Mouse (Mus musculus) left cerebral cortex, postnatal 36 days (tissue): Measurements from ENCODE around the gene Flywch1. TPM values are rescaled to one million over a fixed set of nuclear protein-coding genes. Genes with fewer than 3 reads are reported as not detected.

Experiments used
- DNase-seq, 2 experiments: peaks; one replicate each; pipeline ENCODE4 v3.0.0; 2021 to 2022; ENCODE audit warnings: low spot score in 2 of 2, mixed read lengths in 1 of 2
- intact Hi-C: fragments of 180-260 bp; cut with DNase I; formaldehyde crosslinking; loops from one replicate; pipeline ENCODE4 v1.15.1; 2025
- total RNA-seq, 2 experiments: library from RNA; stranded (reverse); gene quantifications; 2 replicates each; pipeline ENCODE4 v1.2.3; 2021

Gene Flywch1
- total RNA-seq, 2 experiments from 2014 or later = 354 to 411 TPM

DNA sequence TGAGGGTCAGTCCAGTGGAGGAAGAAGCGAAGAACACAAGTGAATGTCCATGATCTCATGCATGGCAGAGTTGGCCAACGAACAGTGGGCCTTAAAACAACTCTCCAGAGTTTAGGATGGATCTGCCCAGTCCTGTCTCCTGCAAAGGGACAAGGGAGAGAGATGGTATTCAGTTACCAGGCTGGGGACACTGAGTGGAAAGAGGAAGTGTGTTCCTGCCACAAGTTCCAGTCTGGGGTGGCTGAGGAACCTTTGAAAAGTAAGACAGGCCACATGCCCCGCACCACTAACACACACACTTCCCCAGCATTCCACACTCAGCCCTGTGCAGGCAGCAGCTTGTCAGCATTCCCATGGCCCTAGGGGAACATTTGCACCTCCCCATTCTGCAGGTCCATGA lies 24.6 kb downstream of the Flywch1 start:
- intact Hi-C loops = no loop called here

DNA sequence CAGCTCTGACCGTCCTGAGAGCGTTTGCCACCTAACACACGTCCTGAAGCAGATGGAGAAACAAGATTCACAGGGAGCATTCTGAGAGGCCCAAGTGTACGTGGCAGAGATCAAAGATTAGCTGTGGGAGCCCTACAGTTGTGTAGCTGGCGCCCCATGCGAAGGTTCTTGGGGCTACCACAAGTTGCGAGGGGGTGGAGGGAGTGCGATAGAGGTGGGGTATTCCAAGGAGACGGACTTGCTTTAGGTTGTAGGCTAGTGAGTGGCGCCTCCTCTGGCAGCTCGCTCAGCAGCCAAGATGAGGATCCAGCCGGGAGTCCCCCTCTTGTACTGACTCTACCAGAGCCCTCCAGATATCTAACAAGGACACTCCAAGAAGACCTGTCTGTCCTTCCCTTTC lies 25.1 kb downstream of the Flywch1 start:
- no peak for DNase-seq
- intact Hi-C loops = no loop called here

More for the DNA sequence above, 24.6 kb downstream of the Flywch1 start:
- no peak for DNase-seq

DNA sequence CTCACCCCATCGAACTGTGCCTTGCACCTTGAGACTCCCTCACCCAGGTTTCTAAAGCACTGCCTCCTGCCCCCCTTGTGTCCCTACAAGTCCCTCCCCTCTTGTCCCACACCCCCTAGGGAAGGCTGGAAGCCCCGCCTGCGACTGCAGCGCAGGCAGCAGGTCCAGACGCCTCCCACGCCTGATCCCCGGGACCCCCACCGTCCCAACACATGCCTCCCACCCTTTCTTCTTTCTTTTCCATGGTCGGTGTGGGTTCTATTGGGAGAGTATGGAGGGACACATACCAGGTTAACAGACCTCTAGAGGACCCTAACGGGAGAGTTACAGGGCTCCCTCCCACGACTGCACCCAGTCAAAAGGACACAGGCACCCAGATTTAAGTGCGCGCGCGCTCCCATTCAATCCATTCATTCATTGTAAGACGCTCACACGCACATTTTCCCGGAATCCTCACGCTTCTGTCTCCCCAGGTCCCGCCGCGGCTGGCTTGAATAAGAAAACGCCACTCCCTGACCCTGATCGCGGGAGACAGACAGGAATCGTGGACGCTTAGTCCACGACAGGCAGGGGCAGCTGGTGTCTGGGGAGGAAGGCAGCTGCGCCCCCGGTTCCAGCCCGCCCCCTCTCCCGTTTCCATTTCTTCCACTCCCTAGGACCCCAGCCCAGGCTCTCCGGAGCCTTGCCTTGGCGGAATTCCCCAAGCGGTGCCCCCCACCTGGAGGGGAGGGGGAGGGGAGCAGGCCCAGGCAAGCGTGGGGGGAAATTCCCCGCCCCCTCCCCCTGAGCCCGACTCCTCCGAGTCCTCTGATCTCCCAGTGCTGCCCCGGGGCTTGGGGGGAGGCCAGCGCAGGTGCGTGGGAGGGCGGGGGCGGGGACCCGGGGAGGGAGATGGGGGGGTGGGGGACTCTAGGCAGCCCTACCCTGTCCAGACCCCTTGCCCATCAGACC lies 25.8 kb downstream of the Flywch1 start, which contains the start of gene Kremen2:
TSS of gene Kremen2 (minus strand) at position 533 of the 951 bp plus-strand sequence.
- intact Hi-C loops = no loop called here

DNA sequence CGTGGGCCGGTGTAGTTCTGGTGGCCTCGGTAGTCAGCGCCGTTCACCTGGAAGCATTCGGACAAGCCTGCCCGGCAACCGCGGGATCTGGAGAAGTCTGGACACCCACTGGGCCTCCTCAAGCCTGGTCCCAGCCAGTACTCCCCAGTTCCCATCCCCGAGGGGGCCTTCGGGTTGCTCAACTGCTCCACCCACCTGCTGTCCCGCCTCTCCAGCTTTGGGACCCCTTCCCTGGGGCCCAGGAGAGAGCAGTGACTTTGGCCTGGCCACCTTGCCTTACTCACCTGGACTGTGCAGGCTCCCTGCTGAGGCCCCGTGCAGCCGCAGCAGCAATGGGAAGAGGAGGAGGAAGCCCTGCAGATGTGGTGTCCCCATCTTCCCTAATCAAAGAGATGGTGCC lies 26.8 kb downstream of the Flywch1 start:
- intact Hi-C loops = no loop called here
- no peak for DNase-seq

More for the DNA sequence above, 25.8 kb downstream of the Flywch1 start, which contains the start of gene Kremen2:
- no peak for DNase-seq

DNA sequence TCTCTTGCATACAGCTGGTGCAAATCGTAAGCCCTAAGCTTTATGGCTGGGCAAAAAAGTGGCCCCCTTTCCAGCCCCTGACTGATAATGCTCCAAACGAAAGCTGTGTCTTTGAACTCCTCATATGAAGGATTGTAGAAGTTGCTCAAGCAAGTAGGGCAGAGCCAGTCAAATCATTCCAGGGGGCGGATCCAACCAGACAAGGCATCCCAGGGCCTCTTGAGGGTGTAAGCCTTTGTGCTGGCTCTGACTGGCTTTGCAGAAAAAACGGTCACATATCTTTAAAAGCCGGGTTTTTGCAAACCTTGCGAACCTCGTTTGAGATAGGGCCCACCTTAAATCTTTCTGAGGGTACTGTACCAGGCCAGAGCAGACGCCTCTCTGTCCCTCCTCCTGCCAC lies 27.3 kb downstream of the Flywch1 start:
- DNase-seq = no peak
- intact Hi-C loops = no loop called here

DNA sequence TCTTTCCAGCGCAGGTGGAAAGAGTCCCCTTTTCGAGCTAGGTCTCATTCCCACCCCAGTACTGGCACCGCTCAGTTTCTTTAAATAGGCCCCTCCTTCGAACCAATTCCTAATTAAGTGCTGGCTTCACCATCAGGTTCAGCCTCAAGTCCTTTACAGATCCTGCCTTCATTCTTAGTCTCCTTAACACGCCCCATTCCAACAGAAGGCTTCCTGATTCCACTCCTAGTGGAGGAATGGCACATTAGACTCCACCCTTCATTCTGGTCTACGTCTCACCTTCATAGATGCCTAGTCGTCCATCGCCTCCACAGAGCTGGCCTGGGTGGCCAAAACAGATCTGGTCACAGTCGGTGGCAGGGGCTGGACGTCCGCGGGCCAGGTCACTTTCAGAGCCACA lies 28.5 kb downstream of the Flywch1 start:
- intact Hi-C loops = no loop called here
- DNase-seq = no peak

DNA sequence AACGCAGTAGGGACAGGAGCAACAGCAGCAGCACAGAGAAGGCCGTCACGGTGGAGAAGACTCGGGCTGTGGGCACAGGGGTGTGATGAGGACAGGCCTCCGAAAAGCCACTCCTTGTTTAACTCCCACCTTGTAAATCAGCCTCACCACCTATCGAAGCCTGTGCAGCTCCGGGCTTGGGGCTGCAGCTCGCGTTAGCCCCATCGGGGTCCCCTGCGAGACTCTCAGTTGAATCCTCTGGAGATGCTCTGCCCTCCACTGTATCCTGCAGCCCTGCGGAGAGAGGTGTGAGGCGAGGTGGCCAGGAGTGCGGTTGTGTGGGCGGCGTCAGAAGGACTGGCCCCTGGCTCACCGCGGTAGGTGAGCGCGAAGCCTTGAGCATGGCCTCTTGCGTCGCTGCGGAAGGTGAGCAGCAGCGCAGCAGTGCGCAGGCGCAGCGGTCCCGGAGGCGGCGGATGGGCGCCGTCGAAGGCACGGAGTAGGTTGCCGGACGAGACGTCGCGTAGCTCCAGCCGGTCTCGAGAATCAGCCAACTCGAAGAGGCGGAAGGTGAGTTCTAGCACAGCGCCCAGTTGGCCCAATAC lies 29.1 kb downstream of the Flywch1 start:
- intact Hi-C loops = no loop called here
- DNase-seq = no peak

DNA sequence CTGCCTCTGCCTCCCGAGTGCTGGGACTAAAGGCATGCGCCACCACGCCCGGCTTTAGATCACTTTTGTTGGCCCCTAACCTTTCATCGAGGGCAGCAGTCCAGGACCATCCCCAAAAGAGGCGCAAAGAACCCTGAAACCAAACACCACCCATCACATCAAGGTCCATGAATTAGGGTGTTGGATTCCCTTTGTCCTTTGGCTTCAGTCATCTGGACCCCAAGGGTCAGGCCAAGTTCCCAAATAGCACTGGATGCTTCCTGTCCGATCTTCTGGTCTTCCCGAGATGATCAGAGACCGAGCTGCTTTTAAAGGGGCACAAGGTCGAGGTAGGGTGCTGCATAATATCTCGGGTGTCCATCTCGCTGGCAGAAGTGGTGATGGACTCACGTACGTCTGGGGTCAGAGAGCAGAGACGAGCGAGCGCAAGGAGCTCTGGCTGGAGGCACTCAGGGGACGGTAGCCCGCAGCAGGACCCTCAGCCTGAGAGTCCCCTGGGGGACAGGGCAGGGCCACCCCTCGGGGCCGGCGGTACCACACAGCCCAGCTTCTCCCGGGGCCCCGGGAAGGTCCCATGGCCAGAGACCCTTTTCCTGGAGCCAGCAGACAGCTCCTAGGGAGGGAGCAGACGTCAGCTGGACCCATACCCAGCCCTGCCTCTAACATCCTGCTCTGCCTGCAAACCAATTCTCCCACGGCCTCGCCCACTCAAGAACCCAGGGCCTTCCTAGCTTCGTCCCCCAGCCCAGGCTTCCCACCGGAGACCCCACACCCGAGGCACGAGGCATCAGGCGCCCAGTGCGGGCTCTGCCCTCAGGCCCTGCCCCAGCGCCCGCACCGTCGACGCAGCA lies 29.8 kb downstream of the Flywch1 start:
- no peak for DNase-seq
- intact Hi-C loops = no loop called here

DNA sequence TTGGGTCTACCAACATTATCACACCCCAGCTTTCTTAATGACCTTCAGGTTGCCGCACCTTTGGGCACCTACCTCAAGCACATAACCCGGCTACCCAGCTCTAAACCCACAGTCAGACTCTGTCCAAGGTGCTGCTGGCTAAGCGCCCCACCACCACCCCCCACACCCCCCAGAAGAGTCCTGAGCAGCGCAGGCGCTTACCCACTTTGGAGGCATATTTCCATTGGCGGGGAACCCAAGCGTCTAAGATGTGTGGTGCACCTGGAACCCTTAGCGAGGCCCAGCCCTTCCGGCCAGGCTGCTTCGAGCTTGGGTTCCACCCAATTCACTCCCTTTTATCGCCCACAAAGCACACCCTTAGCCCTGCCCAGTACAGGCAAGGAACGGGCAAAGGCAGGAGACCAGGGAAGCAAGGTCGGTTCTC lies 30.8 kb downstream of the Flywch1 start, which contains the start of gene Paqr4:
TSS of gene Paqr4 (minus strand) at position 270 of the 424 bp plus-strand sequence.
- intact Hi-C loops = no loop called here

DNA sequence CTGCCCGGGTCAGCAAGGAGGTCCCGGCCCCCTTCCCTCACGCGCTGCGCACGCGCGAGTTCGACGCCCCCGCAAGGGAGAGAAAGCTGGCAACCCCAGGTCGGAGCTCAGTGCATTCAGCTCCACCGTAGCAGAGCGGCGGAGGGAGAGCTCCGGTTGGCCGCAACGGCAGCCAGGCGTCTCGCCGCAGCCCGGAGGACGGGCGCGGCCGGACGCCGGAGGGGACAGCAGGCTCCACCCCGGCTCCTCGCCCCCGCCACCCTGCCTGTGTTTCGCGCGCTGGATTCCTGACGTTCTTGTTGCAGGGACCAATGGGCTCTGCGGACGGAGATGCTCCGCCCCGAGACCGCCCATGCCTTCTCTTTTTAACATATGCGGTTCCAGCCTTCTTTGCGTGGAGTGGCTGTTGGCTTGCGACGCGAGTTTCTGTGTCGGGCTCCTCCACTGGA lies 31.2 kb downstream of the Flywch1 start:
- intact Hi-C loops = no loop called here

More for the DNA sequence above, 30.8 kb downstream of the Flywch1 start, which contains the start of gene Paqr4:
- no peak for DNase-seq

DNA sequence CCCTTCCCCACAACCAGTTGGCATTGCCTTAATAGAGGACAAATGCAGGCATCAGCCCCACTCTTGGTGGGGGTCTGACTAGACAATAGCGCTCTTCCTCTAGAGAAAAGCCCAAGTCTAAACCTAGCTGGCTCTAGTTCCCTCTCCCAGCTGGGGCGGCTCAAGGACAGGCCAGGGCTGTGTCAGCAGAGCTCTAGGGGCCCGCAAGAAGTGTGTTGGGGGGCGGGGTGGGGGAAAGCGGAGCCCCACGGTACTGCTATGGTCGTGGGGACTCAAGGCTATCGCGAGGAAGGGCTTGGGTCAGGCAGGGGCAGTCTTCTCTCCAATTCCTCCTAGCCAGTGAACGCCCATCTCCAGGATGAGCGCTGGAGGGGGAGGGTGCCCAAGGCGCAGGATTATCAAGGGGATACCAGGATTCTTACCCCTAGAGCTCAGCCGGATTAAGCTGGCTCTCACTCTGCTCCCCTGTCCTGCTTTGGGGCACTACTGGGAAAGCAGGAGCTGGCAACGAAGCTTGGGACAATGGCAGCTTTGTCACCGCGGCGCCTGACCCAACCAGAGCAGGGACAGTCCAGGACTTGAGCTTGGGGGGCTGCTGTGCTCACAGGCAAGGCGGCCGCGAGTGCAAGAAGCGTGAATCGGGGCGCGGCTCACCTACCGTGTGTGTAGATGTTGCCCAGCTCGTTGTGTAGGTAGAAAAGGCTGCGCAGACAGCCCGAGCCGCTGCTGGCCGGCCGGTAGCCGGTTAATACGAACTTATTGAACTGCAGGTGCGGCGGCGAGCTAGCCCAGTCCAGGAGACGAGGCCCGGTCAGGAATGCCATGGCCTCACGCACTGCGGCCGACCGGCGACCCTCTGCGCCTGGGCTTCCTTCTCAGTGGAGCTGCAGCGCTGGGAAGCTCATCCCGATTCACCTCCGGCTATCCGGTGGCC lies 31.9 kb downstream of the Flywch1 start:
- DNase-seq = peak in 1 of 2 experiments; percentile 54
- intact Hi-C loops = no loop called here

More for the DNA sequence above, 31.2 kb downstream of the Flywch1 start:
- DNase-seq = peak; percentile 93 to 94

DNA sequence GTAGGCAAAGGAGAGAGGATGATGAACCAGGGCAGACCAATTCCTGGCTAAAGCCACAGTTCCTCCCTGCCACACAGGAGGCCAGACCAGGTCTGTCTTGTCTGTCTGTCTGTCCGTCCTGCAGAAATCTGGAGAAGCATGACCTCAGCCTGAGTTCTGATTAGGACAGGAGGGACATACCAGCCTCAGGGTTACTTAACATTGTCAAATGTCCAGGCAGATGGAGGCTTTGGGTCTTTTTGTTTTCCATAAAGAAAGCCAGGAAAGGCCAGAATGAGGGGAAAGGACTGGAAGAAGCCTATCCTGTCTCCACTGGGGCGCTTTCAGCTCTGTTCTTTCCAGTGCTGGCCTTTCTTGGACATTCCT lies 32.6 kb downstream of the Flywch1 start:
- DNase-seq = no peak
- intact Hi-C loops = no loop called here

DNA sequence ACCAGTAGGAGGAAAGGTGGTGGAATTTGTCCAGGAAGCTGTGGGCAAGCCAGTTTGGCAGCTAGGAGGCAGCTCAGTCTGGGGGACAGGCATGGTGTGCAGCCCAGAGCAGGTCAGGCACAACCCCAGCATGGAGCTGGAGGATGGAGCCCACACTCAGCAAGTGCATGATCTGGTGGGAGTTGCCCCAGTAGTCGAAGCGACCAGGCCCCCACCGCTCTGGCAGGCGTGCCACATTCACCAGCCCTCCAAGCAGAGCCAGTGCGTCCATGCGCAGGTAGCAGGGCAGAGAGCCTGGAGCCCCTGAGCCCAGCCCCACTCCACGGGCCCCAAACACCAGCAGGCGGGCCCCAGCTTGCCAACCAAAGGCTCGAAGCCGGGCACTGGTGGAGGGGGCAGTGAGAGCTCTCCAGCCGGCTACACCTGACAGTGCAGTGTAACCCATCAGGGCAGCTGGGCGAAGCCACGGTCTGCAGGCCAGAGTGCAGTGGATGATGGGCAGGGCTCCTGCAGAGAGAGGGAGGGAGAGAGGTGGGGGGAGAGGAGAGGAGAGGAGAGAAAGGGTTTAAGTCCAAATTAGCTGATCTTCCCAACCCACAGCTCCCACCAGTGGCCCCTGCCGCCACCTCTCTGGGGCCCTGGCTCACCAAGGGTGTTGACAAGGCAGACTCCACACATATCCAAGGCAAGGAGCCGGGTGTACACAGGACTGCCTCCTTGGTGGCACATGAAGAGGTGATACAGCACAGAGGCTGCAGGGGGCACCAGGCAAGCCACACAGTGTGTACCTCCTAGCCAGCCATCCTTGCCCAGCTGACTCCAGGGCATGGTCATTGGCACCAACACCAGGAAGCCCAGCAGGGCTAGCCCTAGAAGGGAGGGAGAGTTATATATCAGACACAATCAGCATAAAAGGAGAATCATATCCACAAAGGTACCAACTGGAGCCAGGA lies 33.6 kb downstream of the Flywch1 start:
- intact Hi-C loops = no loop called here

DNA sequence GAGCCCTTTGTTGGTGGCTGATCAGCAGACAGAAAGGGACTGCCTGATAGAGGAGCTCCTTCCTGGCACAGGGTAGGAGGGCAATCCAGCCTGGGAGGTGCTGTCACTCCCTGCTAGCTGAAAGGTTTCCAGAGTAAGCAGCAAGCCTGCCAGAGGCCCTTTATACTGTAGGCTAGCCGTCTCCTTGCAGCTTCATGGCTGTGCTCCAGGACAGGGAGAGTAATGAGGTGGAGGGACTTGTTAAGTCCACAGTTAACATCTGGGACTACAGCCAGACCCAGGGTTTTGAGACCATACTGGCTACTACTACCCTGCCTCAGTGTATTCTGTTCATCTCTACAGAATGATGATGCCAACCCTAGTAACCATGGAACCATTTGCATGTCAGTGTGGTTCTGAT lies 37.1 kb downstream of the Flywch1 start:
- DNase-seq = no peak
- intact Hi-C loops = no loop called here

More for the DNA sequence above, 33.6 kb downstream of the Flywch1 start:
- no peak for DNase-seq

DNA sequence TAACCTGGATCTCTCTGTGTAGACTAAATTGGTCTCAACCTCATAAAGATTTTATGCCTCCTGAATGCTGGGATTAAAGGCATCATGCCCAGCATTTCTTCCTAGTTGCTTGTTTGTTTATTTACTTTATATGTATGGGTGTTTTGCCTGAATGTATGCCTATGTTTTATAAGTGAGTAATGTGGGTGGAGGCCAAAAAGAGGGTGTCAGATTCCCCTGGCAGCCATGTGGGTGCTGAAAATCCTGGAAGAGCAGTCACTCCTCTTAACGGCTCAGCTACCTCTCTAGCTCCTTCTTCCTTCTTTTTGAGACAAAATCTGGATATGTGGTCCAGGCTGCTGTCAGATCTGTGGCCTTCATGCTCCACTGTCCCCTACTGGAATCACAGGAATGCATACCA lies 41.0 kb downstream of the Flywch1 start:
- no peak for DNase-seq
- intact Hi-C loops = no loop called here

DNA sequence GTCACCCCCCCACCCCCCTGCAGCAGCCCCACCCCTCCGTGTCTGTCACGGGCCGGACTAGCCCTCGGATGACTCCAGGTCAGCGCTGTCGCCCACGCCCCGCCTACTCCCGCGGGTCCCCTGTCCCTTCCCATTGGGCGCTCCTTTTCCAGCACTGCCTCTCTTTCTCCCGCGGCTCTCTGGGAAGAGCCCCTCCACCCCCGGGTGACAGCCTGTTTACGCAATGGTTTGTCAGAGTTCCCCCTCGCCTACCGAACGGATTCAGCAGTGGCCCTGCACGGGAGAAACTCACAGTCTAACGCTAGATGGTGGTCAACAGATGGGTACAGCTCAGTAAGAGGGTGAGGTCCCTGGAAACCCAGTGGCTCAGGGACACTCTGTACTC lies 44.7 kb downstream of the Flywch1 start:
- intact Hi-C loops = no loop called here
- peak; percentile 58 to 60 for DNase-seq

DNA sequence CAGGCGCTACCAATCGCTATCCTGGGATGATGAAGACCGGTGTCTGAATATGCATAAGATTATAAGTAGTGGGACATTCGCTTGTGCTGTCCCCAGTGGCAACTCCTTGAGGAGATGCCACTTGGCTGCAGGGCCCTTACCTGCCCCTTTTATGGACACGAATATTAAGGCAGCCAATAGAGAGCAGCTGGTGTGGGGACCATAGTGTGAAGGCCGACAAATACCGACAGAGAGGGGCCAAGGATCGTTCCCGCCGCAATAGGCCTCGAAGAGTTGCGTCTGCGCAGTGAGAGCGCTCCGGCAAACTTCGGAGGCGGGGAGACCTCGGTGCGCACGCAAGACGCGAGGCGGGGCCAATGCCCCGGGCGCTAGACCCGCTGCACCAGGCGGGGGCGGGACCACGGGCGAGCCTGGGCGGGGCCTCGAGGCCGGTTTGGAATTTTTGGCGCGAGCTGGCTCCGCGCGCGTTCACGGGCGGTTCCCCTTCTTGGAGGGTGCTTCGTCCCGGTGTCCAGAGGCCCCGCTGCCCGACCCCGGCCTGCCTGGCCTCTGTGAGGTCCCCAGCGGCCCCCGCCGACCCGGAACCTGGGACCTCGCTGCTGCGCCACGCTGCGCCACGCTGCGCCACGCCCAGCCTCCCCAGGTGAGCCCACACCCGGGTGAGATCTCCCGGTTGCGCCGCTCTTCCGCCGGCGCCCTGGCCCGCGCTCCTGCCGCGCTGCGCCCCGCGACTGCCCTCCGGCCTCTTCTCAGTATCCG lies 45.2 kb downstream of the Flywch1 start, which contains the start of gene Pkmyt1:
TSS of gene Pkmyt1 (plus strand) at position 338 of the 759 bp plus-strand sequence.
- DNase-seq = peak; percentile 92 to 94
- intact Hi-C loops = no loop called here
